Mouse (Mus musculus) megakaryocyte, embryonic 14.5 days (primary cell): ENCODE data around the gene Ppp2r5a.

Experiments
- FLI1 ChIP-seq: IDR thresholded peaks from 2 replicates; pipeline ENCODE4 v1.6.1; 2012; ENCODE audit warnings: low read length, inconsistent platforms, mixed read lengths
- GATA1 ChIP-seq: IDR thresholded peaks from 3 replicates; pipeline ENCODE4 v1.6.1; 2012; ENCODE audit warnings: mixed read lengths, low read length, inconsistent platforms, borderline replicate concordance

DNA sequence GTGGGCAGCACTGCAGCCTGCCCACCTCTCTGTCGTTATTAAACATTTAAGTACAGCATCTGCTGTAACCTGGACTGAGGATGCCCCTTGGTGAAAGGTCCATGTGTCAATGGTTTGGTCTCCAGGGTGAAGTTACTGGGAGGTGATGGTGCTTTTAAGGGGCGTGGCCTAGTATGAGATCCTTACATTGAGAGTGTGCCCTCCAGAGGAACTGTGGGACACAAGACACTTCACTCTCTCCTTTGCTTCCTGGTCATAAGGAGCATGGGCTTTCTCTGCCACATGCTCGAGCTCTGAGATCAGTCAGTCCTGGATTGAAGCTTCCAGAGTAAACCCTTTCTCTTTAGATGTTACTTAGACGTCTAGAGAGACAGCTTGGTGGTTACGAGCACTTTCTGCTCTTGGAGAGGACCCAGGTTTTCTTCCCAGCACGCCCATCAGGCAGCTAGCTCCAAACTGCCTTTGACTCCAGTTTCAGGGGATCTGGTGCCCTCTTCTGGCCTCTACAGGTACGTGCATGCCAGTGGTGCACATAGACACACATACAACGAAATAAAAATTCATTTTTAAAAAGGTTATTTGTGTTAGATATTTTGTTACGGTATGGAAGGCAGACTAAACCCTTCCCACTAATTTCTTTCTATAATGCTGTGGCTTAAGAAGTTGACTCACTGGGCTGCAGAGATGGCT, 95.2 kb downstream of the Ppp2r5a start:
- no peak for TF ChIP-seq FLI1
- TF ChIP-seq GATA1: no peak
